Mouse (Mus musculus) spleen, adult 2 months (tissue): ENCODE measurements at regions not wholly inside any gene's neighbourhood (a gene's known extent, or its start where the extent isn't known, plus 50 kb on each side); places are given as distances from the start of the nearest gene placed in this dataset.

Experiments
- DNase-seq, 2 experiments: peaks; one replicate each; pipeline versions ENCODE4 v3.0.0 to v3.0.0-alpha.2; 2012 to 2021; ENCODE audit warnings: low spot score in 2 of 2, low read depth in 1 of 2
- H3K27ac ChIP-seq: fragments of 200-500 bp; 2 replicates; pipeline ENCODE4 v1.5.1; 2012; ENCODE audit warnings: low read length, inconsistent platforms; ENCODE audit not compliant: insufficient read depth
- H3K27me3 ChIP-seq: fragments of 200-500 bp; 2 replicates; pipeline ENCODE4 v1.6.1; 2012; ENCODE audit warnings: mild to moderate bottlenecking, moderate library complexity, low read length, inconsistent platforms; ENCODE audit not compliant: control insufficient read depth, insufficient read depth
- H3K36me3 ChIP-seq: fragments of 200-500 bp; 2 replicates; pipeline ENCODE4 v1.6.1; 2012; ENCODE audit warnings: mild to moderate bottlenecking, low read length, inconsistent platforms; ENCODE audit not compliant: control insufficient read depth, insufficient read depth
- H3K4me1 ChIP-seq: fragments of 200-500 bp; 2 replicates; pipeline ENCODE4 v1.6.1; 2011; ENCODE audit warnings: inconsistent platforms; ENCODE audit not compliant: control insufficient read depth, insufficient read depth, insufficient read length
- H3K4me3 ChIP-seq: fragments of 200-500 bp; 2 replicates; pipeline ENCODE4 v1.5.1; 2011; ENCODE audit warnings: mild to moderate bottlenecking, inconsistent platforms; ENCODE audit not compliant: insufficient read depth, insufficient read length; ENCODE audit errors: extremely low read depth
- CTCF ChIP-seq: fragments of 200-500 bp; IDR thresholded peaks from 2 replicates; pipeline ENCODE4 v1.5.1; 2011; ENCODE audit warnings: mild to moderate bottlenecking, inconsistent platforms; ENCODE audit not compliant: insufficient read depth, insufficient read length, insufficient replicate concordance; ENCODE audit errors: extremely low read depth
- POLR2A ChIP-seq: fragments of 200-500 bp; IDR thresholded peaks from 2 replicates; pipeline ENCODE4 v1.6.1; 2011; ENCODE audit warnings: low read depth, low read length, inconsistent platforms
- WGBS: fragments of 180-500 bp; shearing (Covaris S2); methylation state at CpG from one replicate; pipeline ENCODE4 v1.1.7; 2018; 5-methylcytosine and 5-hydroxymethylcytosine counted together

DNA sequence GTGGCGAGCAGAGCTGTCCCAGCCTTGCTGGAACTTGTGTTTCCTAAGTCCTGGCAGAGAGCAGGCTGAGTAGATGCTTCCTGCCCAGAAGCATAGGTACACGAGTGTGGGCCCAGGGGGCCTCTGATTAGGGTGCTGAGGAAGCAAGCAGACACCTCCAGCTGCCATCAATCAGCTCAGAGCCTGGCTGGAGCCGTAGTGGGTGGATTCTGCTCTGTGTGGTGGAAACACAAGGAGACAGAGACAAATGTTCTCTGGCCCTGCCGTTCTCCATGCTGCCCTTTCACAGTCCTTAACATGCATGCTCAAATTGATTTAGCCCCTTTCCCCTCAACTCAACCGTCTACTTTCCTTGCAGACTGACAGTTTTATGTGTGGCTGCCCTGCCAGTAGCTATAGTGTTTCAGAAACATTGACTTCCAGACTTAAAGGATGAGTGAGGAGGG is 182.5 kb upstream of the Gm5148 start:
- H3K27ac ChIP-seq = no peak overlapping the region
- TF ChIP-seq CTCF (no peak), POLR2A (no peak)
- WGBS = 33% methylated on average over 5 of the region's 5 CpGs

DNA sequence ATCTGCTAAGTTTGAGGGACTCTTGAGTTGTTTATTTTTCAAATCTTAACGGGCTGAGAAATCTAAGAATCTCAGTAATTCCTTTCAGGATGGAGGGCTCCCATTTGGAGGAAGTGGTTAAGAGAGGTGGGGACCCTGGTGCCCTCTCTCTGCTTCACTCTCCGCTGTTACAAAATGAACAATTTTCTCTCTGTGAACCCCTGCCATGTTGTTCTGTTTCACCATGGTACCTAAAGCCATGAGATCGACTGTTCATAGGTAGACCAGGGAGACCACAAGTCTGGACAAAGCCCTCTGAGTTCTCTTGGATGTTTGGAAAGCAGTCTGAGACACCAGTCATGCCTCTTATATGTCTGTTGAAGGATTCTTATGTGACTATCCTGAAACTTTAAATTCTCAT is 179.9 kb upstream of the Gm5148 start:
- no peak for TF ChIP-seq CTCF
- TF ChIP-seq POLR2A = no peak
- no peak overlapping the region for H3K4me3 ChIP-seq
- no peaks in the 10 kb centered on the region for H3K36me3 ChIP-seq
- no peaks in the 10 kb centered on the region for H3K4me1 ChIP-seq
- DNase-seq = no peak
- H3K27ac ChIP-seq = no peak overlapping the region
- no peaks in the 10 kb centered on the region for H3K27me3 ChIP-seq
- 58% methylated on average over 3 of the region's 3 CpGs for WGBS

More for the DNA sequence above, 182.5 kb upstream of the Gm5148 start:
- DNase-seq = no peak
- no peaks in the 10 kb centered on the region for H3K36me3 ChIP-seq
- H3K4me3 ChIP-seq = no peak overlapping the region
- H3K27me3 ChIP-seq = no peaks in the 10 kb centered on the region
- H3K4me1 ChIP-seq = no peaks in the 10 kb centered on the region

DNA sequence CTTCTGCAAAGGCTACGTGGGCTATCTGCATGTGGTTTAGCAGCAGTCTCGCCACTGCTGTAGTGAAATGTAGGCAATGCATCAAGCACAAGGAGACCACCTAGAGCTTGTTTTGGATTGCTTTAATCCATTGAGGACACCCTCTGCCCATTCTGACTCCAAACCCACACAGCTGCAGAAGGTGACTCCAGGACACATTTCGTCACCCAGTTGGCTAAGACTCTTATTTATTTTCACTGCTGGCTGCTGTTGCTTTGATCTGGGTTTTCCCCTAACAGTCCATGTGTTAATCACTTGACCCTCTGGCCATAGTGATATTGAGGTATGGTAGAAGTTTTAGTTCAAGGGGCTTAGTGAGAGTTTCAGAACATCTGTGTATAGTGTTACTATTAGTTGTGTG is 179.2 kb upstream of the Gm5148 start:
- Histone ChIP-seq H3K27me3 (no peaks in the 10 kb centered on the region), H3K4me1 (no peaks in the 10 kb centered on the region), H3K27ac (no peak overlapping the region), H3K4me3 (no peak overlapping the region), H3K36me3 (no peaks in the 10 kb centered on the region)
- DNase-seq = no peak
- no peak for TF ChIP-seq POLR2A
- no peak for TF ChIP-seq CTCF
- WGBS = 78% methylated on average over 3 of the region's 3 CpGs

DNA sequence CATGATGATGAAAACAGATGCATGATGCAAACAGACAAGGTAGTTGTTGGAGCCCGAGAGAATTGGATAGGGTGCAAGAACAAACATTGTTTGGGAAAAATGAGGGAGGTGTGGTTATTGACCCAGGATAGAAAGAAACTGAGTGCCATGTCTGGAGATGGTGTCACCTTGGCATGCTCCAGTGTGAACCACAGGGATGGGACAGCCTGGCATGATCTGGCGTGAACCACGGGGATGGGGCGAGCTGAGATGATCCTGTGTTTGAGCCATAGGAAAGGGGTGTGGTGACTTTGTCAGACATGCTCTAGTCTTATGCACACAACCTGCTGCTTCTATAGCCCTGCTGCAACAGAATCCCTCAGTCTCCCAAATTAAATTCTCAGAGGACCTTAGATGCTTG is 178.7 kb upstream of the Gm5148 start:
- no peaks in the 10 kb centered on the region for H3K27me3 ChIP-seq
- H3K4me3 ChIP-seq = no peak overlapping the region
- WGBS = 95% methylated on average over 4 of the region's 4 CpGs
- no peak overlapping the region for H3K27ac ChIP-seq
- TF ChIP-seq CTCF = no peak
- TF ChIP-seq POLR2A = no peak
- DNase-seq = no peak
- H3K36me3 ChIP-seq = no peaks in the 10 kb centered on the region
- no peaks in the 10 kb centered on the region for H3K4me1 ChIP-seq

DNA sequence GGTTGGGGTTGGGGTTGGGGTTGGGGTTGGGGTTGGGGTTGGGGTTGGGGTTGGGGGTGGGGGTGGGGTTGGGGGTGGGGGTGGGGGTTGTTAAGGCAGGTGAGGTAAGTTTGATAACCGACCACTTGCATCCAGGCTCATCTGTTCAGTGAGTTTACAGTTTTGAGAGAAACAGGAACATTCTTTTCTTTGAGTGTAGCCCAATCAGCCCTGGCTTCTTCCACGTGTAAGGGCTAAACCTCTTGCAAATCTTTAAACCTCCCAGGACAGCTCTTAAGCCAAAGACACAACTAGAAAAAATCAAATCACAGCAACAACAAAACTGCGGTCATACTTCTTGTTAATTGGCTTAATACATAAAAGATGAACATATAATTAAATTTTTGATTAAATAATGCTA is 173.1 kb upstream of the Gm5148 start:
- no peak for DNase-seq
- H3K4me3 ChIP-seq = no peak overlapping the region
- H3K27me3 ChIP-seq = no peaks in the 10 kb centered on the region; the same call in 1 of the 2 replicates
- H3K36me3 ChIP-seq = no peaks in the 10 kb centered on the region
- WGBS = 30% methylated on average over 3 of the region's 3 CpGs
- H3K4me1 ChIP-seq = no peaks in the 10 kb centered on the region
- H3K27ac ChIP-seq = no peak overlapping the region
- TF ChIP-seq POLR2A (no peak), CTCF (no peak)

DNA sequence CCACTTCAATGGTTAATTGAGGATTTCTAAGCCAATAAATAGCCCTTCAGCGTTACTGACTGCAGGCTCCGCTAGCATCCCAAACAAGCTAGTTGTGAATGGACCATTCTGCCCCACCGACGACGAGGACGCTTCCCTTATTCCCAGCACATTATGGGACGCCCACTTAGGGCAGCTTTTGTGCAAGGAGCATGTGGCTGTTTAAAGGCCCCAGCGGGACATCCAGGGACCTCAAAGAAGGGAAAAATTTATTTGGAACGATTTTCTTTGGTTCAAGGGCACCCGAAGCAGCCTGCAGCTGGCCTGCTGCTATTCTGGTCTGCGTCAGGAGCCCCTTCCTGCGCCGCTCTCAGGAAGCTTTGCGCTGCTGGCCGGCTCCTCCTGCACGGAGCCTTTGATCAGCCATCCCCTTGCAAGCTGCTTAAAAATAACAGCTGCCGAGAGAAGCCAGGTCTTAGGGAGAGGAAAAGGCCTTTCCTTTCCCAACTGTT is 172.6 kb upstream of the Gm5148 start:
- no peak for DNase-seq
- Histone ChIP-seq H3K4me3 (no peak overlapping the region), H3K27me3 (no peaks in the 10 kb centered on the region; the same call in 1 of the 2 replicates), H3K27ac (no peak overlapping the region), H3K36me3 (no peaks in the 10 kb centered on the region), H3K4me1 (no peaks in the 10 kb centered on the region)
- WGBS = 18% methylated on average over 17 of the region's 17 CpGs
- no peak for TF ChIP-seq POLR2A
- no peak for TF ChIP-seq CTCF

DNA sequence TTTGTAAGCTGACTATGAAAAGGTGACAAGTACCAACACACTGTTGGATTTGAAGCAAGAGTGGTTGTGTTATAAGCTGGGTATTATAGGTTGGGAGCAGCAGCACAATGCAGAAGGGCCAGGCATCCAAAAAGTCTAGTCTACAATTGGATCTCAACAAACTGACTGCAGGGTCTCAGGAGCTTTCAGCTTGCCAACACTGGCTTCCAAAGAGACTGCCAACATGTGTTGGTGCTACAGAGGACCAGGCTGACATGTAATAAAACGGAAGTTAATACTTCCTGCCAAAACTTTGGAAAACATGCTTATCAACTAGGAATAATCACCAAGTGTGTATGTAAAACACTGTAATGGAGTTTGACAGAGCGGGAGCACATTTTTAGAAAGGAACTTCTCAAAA is 170.3 kb upstream of the Gm5148 start:
- H3K4me3 ChIP-seq = no peak overlapping the region
- H3K27ac ChIP-seq = no peak overlapping the region
- no peak for TF ChIP-seq POLR2A
- no peak for TF ChIP-seq CTCF
- no peaks in the 10 kb centered on the region for H3K36me3 ChIP-seq
- 77% methylated on average over 2 of the region's 2 CpGs for WGBS
- no peaks in the 10 kb centered on the region for H3K4me1 ChIP-seq
- DNase-seq = no peak
- no peaks in the 10 kb centered on the region; the same call in 1 of the 2 replicates for H3K27me3 ChIP-seq
